Mouse (Mus musculus): ENCODE results near the gene Gm20388.

- no peak for TF ChIP-seq TAL1 (IDR thresholded peaks at IDR 0.05; ENCODE audit: low read length)
- TF ChIP-seq GATA1 (IDR thresholded peaks at IDR 0.05; ENCODE audit: low read length), result no peak
Measured at GRCm38 (mm10) chr8:122073964-122074363, 2163.3 kb downstream of the Gm20388 start.

All from erythroblast, embryonic 14.5 days (primary cell).